Mouse (Mus musculus): ENCODE measurements around the gene Plekhh1.
"Not testable (repeated sequence)": the region's sequence is repeated elsewhere in the genome, so short reads cannot be mapped to it uniquely, and the experiment has no call there.

Gene Plekhh1

DNA sequence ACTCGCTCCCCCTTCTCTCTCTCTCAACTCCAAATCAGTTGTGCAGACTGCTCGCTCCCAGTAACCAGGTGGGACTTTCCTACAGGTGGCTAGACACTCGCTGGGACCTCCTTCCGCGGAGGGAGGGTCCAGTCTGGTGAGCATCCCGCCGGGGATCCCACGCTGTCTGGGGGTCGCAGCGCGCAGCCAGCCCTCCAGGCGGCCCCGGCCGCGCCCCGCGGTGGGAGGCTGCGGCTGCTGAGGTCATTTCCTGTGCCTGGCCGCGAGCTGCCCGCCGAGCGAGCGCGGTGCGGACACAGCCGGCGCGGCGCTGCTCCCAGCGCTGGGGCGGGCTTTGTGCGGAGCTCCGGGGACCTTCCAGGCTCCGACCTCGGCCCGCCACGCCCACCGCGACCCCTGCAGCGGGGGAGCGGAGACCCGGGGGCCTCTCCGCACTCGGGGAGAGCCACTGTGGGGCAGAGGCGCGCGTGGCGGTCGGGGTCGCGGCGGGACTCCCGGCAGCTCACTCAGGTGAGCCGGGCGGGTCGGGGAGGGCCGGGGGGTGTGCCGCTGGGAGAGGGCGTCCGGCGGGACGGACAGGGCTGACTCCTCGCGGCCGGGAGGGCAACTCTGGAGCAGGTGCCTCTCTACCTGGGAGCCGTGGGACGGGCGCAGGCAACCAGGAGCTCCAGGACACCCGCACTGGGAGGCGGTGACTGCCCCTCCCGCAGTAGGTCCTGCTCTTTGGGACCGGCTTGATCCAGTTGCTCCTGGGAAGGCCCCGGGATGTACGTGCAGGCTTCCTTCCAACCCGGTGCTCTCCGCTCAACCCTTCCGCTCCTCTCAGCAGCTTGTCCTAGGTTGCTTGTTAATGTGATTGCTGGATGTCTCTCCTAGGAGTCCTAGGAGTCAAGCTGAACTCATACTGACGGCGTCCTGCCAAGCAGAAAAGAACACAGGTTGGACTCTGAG lies at the start of gene Plekhh1:
Gene Plekhh1 (plus strand): TSS at position 253 of the 951 bp plus-strand sequence.
- DNase-seq: peak; percentile 40

DNA sequence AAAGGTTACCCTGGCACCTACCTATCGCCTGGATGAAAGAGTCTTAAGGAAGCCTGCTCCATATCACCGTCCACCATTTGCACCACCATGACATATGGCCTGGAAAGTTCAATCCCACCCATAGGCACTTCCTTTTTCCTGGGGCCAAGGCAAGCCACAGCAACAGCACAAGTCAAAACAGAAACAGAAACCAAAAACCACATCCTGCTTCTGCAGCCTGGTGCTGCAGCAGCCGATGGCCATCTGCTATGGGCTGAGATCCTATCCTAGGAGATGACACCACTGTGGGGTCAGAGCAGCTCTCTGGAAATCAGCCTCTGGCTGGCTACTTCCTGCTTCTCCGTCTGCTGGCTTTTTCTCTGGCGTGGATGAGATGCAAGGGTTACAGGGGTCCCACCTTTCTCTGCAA lies 48.3 kb upstream of the Plekhh1 start:
- DNase-seq: no peak

DNA sequence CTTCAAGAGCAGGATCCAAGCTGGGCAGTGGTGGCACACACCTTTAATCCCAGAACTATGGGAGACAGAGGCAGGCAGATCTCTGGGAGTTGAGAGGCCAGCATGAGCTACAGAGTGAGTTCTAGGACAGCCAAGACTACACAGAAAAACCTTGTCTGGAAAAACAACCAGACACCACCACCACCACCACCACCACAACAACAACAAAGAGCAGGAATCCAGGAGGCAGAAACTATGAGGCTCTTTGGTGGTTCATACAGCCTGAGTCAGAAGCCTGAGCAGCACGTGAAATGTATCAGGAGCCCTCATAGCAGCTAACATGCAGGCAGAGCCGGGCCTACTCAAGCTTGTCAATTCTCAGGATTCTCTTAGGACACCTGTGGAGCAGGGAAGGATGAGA lies 47.8 kb upstream of the Plekhh1 start:
- no peak for DNase-seq

DNA sequence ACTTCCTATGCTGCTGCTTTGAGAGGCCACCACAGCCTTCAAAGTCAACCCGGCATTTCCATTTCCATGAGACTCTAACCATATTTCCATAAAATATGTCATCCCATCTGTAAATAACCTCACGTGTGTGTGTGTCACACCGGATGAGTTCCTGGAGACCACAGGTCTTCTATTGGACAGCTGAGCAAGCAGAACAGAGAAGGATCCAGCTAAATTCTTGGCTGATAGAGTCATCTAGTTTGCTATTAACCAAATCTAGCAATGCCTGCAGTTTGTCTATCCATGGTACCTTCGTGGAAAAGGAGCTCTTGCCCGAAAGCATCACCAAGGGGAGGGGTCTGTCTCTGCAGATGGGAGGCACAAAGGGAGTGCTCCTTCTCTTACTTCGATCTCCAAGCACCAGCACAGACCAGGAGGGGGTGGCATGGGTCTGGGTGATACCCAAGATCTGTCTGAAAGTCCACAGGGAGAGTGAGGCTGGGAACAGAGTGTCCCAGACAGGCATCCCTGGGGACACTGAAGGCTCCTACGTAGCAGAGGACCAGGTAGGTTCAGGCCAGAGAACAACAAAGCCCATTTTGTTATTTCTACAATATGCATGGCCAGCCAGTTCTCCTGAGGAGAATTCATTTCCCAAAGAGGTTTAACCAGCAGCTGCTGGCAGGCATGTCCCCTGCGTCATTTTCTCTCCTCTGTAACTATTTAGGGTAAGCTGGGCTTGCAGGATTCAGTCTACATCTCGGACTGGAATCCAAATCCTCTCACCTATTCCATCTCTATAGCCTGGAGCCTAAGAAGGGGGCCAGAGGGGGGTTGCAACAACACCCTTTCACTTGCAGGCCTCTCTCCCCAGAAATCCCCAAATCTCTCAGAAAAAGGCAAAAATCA lies 46.8 kb upstream of the Plekhh1 start:
- no peak for DNase-seq

DNA sequence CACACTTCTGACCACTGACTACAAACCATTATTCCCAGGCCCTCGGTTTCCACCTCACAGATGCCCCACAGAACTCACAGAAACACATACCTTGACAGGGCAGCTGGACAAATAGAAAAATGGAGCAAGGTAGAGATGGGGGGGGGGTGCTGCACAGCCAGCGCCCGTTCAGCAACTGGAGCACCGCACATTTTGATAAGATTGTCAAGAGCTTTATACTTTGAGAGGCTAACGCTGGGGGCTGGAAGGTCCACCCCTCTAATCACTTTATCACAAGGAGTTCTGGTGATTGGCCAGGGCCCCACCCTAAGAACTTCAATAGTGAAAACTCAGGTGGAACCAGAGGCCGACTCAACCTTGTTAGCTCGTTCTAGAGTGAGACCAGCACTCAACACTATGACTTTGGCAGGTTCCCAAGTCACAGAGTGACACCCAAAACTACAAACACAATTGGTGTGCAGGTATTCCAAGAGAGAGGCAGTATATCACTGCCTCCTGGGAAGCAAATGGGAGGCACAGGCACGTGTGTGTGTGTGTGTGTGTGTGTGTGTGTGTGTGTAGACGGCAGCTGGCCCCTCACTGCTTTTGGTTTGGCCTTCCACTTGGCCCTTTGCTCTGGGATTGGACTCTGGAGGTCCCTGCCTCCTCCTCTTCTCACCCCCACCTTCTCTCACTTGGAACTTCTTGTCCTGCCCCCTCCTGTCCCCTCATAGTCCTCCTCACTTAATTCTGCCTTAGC lies 45.5 kb upstream of the Plekhh1 start:
- no peak for DNase-seq

DNA sequence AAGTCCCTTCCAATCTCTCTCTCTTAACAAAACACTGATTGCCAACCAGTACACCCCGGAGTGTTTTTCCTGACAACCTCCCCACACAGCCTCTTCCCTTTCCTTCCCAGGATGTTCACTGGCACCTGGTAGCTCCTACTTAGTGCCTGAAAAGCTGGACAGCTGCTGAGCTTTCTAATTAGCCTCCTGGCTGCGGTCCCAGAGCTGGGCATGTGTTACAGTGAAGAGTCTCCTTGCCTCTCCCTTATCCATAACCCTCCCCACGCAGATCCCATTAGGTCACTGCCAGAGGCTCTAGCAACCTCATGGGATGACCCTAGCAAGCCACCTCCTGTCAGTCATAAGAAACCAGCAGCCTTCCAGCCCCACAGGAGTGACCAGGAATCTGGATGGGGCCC lies 44.9 kb upstream of the Plekhh1 start:
- DNase-seq: peak; percentile 81

DNA sequence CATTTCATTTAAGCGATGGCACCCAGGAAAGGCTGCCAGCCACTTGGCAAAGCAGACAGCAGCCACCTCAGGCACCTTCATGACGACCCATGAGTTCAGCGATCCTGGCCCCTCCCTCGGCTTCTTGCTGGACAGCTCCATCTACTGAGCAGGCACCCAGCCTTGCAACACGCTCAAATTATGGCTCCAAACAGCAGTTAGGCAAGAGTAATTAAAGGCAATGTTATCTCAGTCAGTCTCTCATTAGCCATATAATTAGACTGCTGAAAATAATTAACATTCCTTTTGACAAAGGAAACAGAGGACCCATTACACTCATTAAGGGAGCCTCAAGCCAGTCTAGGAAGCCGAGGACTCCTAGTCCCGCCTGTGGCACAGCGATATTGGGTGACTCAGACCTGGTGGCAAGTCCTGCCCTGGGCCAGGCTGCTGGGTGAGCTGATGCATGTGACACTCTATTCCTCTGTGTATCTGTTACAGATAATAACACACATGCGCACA lies 41.3 kb upstream of the Plekhh1 start:
- DNase-seq: peak; percentile 75

DNA sequence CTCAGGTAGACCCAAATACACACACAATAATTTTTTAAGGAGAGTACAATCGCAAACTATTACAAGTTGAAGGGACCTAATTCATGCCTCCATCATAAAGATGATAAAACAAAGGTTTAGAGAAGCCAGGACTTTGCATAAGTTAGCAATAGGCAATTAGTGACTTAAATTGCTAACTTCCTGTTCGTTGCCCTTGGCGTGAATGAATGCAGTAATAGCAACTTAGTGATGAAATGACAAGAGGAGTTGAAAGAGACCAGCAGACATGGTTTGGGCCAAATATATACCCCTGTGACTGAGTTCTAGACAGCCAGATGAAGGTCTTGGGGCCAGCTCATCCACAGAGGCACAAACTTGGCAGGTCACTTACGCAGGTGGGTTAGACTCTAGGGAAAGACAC lies 32.7 kb upstream of the Plekhh1 start:
- DNase-seq: no peak

DNA sequence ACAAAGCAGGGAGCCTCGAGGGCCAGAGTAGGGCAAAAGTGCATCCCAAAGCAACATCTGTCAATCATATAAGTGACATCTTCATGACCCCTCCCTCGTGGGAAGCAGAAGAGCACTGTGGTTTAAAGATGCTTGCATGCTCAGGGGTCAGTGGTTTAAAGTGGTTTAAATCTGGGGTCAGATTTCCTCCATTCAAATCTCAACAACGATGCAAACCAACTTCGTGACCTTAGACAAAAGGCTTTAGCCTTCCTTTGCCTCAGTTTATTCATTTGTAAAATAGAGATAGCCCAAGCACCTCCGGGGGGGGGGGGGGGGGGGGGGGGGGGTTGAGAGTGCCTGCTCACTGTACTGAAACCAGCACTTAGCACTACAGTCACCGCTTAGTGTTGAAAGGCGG lies 32.3 kb upstream of the Plekhh1 start:
- DNase-seq: no peak

DNA sequence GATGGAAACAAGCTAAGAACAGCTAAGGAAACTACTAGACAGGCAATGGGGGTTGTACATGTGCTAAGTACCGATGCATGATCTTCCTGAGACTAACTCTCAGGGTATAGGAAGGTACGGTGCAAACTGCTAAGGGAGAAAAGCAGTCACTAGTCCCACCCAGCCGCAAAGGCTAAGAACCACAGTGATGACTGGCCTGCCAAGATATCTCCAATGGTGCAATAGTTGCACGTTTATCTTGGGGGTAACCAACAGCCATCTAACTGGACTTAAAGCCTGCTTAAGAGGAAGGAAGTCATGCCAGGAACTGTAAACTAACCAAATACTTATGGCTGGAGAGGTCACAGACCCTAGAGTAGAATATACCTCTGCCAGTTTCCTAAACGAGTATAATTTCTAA lies 26.6 kb upstream of the Plekhh1 start:
- no peak for DNase-seq

DNA sequence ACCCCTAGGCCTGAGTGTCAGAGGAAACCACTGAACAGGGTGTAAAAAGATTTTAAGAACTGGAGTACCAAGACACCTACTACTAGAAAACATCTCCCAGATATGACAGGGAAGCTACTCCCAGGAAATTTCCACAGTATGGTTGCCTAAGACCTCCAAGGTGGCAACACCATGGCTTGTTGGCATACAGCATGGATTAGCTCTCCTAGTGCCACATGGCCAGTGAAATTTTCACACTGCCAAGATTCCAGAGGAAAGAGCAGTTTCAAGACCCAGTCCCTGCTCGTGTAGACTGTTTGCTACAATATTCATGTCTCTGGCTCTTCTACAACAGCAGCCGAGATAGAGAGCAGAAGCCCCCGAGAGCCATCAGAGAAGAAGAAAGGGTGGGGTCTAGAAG lies 26.0 kb upstream of the Plekhh1 start:
- DNase-seq: peak; percentile 73

DNA sequence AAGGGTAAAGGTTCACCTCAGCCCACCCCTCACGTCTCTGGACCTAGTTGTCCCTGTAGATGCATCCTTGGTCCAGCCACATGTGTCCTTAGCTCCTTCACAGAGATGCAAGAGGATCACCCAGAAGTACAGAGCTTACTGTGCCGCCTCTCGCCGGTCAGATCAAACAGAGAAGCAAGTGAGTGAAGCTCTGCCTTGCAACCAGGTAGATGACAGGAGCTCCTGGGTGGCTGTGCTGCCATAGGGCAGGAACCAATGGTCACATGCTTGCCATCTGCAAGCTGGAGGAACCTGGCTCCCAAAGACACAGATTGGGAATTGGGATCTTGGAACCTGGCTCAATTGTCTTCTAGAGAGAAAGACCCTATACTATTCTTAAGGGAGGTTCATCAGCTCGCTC lies 23.5 kb upstream of the Plekhh1 start:
- peak; percentile 89 for DNase-seq

DNA sequence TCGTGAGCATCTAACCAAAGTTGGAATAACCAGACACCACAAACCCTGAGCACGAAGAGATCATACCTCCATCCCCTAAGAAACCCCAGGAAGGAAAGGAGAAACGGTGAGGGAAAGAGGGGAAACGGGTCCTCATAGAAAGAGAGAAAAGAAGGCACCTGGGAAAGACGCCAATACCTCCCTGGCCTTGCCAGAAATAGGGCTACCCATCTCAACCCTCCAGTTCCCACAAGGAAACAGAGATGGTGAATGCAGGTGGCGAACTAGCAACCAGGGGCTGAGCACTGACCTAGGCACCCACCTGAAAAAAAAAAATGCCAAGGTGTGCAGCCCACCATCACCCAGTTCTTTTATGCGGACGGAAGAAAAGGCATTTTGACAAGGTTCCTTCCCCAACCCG lies 22.9 kb upstream of the Plekhh1 start:
- peak; percentile 81 for DNase-seq

DNA sequence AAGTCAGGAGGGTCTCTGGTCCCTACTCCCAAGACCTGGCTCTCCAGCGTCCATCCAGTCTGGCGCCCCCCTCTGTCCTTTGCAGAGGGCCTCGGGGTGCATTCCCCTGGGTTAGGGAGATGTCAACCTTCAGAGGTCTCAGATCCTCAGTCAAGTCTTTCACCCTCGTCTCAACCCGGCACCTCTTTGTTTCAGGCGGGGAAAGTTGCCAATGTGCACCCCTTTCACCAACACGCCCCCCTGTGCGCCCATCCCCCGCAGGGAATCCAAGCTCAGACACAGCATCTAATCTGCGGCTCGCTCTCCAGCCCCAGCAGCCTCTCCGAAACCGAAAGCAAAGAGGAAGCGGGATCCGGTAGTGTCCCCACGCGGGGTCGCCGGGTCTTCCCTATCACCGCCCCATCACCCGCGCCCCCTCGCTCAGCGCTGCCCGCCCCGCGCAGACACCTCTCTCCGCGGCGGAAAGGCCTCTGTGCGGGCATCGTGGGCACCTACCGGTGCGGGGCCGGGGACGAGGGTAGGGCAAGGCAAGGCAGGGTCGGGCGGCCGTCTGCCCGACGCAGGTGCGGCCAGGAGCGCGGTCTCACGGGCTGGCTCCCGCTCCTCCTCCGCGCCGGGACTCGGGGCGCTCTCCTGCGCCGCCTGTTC lies 22.4 kb upstream of the Plekhh1 start:
- peak; percentile 83 for DNase-seq

DNA sequence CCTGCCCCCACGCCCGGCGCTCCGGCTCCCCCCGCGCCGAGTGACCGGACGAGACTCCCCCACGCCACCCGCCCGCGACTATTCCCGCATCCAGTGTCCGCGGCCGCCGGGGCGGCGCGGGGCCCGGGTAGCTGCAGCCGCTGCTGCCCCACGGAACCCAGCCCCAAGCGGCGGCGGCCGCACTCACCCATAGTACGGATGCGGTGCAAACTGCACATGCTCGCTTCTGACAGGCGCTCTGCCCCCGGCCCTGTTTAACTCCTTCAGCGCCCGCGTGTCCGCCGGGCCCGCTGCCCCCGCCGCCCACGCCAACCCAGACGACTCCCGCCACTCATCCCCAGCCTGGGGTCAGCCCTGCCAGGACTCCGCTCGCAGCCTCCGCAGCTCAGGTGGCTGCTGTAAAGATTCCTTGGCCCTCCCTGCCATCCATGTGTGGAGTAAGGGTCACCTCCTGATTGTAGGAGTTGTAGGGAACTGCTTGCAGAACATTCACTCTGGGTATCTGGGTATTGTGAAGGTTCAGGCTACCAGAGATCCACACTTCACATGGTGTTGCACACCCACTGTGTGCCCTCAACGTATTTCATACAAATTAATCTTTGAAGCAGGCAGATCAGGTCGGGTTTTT lies 21.7 kb upstream of the Plekhh1 start, which contains the start of gene Tmem229b:
Gene Tmem229b (minus strand): TSS at position 502 of the 628 bp plus-strand sequence.
- DNase-seq: peak; percentile 78

DNA sequence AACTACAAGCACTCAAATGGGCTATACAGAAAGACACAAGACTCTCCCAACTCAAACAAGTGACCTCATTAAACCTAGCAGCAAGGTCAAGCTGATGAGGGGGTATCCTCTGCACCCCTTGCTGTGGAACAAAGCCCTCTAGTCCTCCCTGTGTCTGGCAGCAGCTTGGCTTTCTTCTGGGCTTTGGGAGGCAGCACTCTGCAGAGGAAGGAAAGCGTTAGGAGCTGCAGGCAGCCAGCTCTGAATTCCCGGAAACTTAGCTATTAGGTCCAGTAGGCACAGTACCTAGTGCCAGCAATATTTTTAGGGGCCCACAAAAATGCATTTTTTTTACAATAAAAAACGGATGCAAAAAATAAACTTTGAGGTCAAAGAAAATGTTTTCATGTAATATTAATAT lies 18.4 kb upstream of the Plekhh1 start:
- DNase-seq: no peak

DNA sequence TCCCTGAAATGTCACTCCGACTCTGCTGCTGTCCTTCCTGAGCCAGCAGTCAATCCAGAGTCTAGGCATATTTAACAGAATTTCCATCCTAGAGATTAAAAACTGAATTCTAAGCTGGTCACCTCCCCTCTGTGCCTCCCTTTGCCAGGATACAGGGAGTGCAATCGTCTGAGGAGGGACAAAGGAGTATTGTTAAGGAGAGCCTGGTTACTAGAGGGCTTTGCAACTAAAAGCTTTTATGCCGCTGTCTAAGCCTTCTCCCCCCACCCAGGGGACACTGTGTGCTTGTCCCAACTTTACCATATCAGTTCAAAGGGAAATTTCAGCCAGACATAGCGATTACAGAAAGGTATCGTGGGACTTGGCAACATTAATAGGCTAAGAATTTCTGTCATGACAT lies 12.9 kb upstream of the Plekhh1 start:
- no peak for DNase-seq

DNA sequence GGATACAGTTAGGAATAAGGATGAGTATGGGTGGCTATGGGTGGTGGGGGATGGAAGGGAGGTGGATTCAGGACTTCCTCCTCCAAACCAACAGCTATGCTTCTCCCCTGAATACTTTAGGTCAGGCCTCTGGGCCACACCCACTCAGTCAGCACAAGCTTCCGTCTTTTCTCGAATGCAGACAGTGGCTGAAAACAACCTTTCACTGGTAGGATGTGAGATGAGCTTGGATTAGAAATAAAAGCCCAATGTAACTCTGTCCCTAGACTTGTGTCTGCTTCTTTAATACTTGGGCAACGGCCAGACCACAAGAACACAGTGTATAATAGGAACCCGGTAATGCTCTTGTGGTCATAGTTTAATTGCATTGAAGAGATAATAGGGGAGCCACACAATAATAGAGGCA lies 11.0 kb upstream of the Plekhh1 start:
- no peak for DNase-seq

DNA sequence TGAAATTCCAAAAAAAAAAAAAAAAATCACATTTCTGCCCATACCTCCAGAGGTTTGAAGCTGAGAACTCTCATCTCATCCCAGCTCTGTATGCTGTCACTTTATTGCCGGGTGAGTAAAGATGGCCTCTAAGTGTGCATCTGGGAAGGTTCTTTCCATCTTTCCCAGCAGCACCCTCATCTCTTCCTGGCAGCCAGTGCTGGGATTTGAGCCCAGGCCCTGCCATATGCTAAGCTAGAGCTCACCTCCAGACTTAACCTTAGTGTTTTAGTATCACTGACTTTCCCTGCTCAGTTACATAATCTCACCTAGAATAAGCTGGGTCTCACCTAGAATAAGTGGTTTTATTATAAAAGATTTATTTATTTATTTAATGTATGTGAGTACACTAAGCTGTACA lies 7.1 kb upstream of the Plekhh1 start:
- no peak for DNase-seq

DNA sequence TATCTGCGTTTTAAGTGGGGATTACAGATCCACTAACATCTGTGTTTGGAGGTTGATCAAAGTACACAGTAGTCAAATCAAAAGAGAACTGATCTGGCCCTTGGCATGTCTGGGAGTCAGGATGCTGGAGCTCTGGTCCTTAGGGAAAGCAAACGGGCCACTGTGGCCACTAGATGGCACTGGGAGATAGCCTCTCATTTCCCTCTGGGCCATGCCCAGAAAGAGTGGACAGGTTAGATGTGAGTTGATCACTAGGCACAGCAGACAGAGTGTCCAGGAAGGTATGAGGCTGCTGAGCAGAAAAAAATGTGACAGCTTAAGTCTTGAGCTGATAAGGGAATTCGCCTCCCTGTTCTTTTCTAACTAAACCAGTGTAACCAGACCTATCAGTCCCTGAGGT lies 6.1 kb upstream of the Plekhh1 start:
- DNase-seq: peak; percentile 88

DNA sequence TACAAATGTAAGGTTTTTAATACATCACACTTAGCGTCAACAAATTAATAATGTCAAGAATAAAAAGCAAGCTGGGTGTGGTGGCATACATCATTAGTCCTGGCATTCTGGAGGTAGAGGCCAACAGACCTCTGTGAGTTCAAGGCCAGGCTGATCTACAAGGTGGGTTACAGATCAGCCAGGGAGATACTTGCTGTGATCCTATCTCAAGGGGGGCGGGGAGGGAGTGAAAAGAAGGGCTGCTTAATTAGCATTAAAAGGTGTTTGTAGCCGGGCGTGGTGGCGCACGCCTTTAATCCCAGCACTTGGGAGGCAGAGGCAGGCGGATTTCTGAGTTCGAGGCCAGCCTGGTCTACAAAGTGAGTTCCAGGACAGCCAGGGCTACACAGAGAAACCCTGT lies 1.4 kb upstream of the Plekhh1 start:
- not testable (repeated sequence) for DNase-seq

DNA sequence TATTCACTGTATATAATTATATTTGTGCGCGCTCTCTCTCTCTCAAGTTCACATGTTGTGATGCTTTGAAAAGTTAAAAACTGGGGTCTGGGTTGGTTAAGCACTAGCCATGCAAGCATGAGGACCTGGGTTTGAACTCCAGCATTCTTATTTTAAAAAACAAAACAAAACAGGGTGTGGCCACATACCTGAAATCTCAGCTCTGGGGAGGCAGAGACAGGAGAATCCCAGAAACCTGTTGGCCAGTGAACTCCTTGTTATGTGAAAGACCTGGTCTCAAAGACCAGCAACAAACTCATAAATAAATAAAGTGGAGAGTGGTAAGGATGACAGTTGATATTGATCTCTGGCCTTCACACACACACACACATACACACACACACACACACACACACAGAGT lies 5.4 kb downstream of the Plekhh1 start:
- no peak for DNase-seq
